Mouse (Mus musculus): ENCODE results near the gene Hadha.

GRCm38 (mm10) chr5:30195340-30195739 is 40.4 kb upstream of the Hadha start:
- TF ChIP-seq CTCF (IDR thresholded peaks at IDR 0.05; ENCODE audit: low read depth) (no peak), EP300 (optimal IDR thresholded peaks at IDR 0.05) (no peak)
